Mouse (Mus musculus) liver, postnatal 0 days (tissue): ENCODE data around the gene Rgs9. TPM values are rescaled to one million over a fixed set of nuclear protein-coding genes. Genes with fewer than 3 reads are reported as not detected.
A peak's percentile ranks its signal among the peaks of the same experiment; 100 is the strongest.
"Not testable (repeated sequence)": the region's sequence is repeated elsewhere in the genome, so short reads cannot be mapped to it uniquely, and the experiment has no call there.

Experiments used
- ATAC-seq: fragments of 200-750 bp; cut with Nextera tagmentation; 2 replicates; pipeline ENCODE4 v1.8.0; 2017; ENCODE audit warnings: mild to moderate bottlenecking, moderate library complexity
- DNase-seq: peaks from one replicate; pipeline ENCODE4 v3.0.0-alpha.2; 2016
- H3K27ac ChIP-seq: fragments of 300-500 bp; sonication (generic); 2 replicates; pipeline ENCODE4 v1.5.1; 2014; ENCODE audit warnings: antibody characterized with exemption, moderate library complexity, mild to moderate bottlenecking, low read depth
- H3K27me3 ChIP-seq: fragments of 300-500 bp; sonication (generic); 2 replicates; pipeline ENCODE4 v1.6.1; 2014; ENCODE audit warnings: low read length, control low read depth, mixed read lengths; ENCODE audit not compliant: insufficient read depth
- H3K36me3 ChIP-seq: fragments of 300-500 bp; sonication (generic); replicated peaks from 2 replicates; pipeline ENCODE4 v1.6.1; 2014; ENCODE audit warnings: mild to moderate bottlenecking, control low read depth, low read length, moderate library complexity, mixed read lengths; ENCODE audit not compliant: insufficient read depth
- H3K4me1 ChIP-seq: fragments of 300-500 bp; sonication (generic); 2 replicates; pipeline ENCODE4 v1.6.1; 2014; ENCODE audit warnings: antibody characterized with exemption, mild to moderate bottlenecking, control low read depth; ENCODE audit not compliant: insufficient read depth
- H3K4me2 ChIP-seq: fragments of 300-500 bp; sonication (generic); 2 replicates; pipeline ENCODE4 v1.6.1; 2014; ENCODE audit warnings: low read depth, mild to moderate bottlenecking, low read length, moderate library complexity, mixed read lengths
- H3K4me3 ChIP-seq: fragments of 300-500 bp; sonication (generic); 2 replicates; pipeline ENCODE4 v1.5.1; 2014; ENCODE audit warnings: low read depth, low read length
- H3K9ac ChIP-seq: fragments of 300-500 bp; sonication (generic); replicated peaks from 2 replicates; pipeline ENCODE4 v1.6.1; 2014; ENCODE audit warnings: mild to moderate bottlenecking, moderate library complexity
- H3K9me3 ChIP-seq: fragments of 300-500 bp; sonication (generic); 2 replicates; pipeline ENCODE4 v1.6.1; 2016; ENCODE audit warnings: mild to moderate bottlenecking, control low read depth, low read length, mixed read lengths
- CTCF ChIP-seq: sonication (generic); IDR thresholded peaks from 2 replicates; pipeline ENCODE4 v1.5.1; 2016; ENCODE audit warnings: antibody characterized with exemption, low read depth
- EP300 ChIP-seq: IDR thresholded peaks from 2 replicates; pipeline ENCODE4 v1.6.1; 2016; ENCODE audit warnings: antibody characterized with exemption, low read depth, mild to moderate bottlenecking
- WGBS: fragments of 180-500 bp; shearing (Covaris S2); extraction: QIAGEN DNeasy Blood & Tissue Kit; methylation state at CpG from one replicate; pipeline ENCODE4 v1.1.7; 2014; ENCODE audit not compliant: insufficient replicate concordance; 5-methylcytosine and 5-hydroxymethylcytosine counted together
- polyA plus RNA-seq: library from polyadenylated mRNA; unstranded; fragments of >200 nt; fragmentation: Nextera tagmentation; extraction: Ambion mirVana; gene quantifications from 2 replicates; pipeline ENCODE4 v1.2.1, GENCODE M21; 2015

The Rgs9 gene
- 0.11 TPM in 1 of 2 replicates, not detected in the other for polyA plus RNA-seq

GRCm38 (mm10) chr11:109297710-109298375 is at the start of gene Rgs9:
Rgs9 (minus strand) TSS chr11:109298129.
- no peak within 1 kb of the TSS for H3K27ac ChIP-seq
- H3K4me1 ChIP-seq: peaks cover 5% of the 10 kb centered on the region
- no peak within 1 kb of the TSS for H3K9ac ChIP-seq
- H3K4me3 ChIP-seq: peak within 1 kb of the TSS; percentile 36
- H3K27me3 ChIP-seq: peaks cover 9% of the 10 kb centered on the region; the same call in 1 of the 2 replicates
- DNase-seq (peak; percentile 92), ATAC-seq (peak; percentile 94)
- TF ChIP-seq EP300 (no peak), CTCF (peak; percentile 96)
- no peaks in the 10 kb centered on the region for H3K36me3 ChIP-seq
- 10% methylated on average over 31 of the region's 37 CpGs for WGBS
- H3K4me2 ChIP-seq: peak within 1 kb of the TSS; percentile 72
- no peaks in the 10 kb centered on the region for H3K9me3 ChIP-seq

- Histone ChIP-seq H3K4me1 (peaks cover 24% of the 10 kb centered on the region), H3K9me3 (no peaks in the 10 kb centered on the region), H3K27me3 (no peaks in the 10 kb centered on the region), H3K4me2 (peak overlapping the region; percentile 42), H3K4me3 (no peak overlapping the region), H3K36me3 (no peaks in the 10 kb centered on the region), H3K27ac (peak overlapping the region; percentile 31), H3K9ac (no peak overlapping the region)
- 12% methylated on average over 10 of the region's 10 CpGs for WGBS
- TF ChIP-seq CTCF: no peak
- peak; percentile 56 for TF ChIP-seq EP300
- DNase-seq: peak; percentile 84
- ATAC-seq: peak; percentile 81
Observed at GRCm38 (mm10) chr11:109347242-109347959, 49.5 kb upstream of the Rgs9 start.

DNA sequence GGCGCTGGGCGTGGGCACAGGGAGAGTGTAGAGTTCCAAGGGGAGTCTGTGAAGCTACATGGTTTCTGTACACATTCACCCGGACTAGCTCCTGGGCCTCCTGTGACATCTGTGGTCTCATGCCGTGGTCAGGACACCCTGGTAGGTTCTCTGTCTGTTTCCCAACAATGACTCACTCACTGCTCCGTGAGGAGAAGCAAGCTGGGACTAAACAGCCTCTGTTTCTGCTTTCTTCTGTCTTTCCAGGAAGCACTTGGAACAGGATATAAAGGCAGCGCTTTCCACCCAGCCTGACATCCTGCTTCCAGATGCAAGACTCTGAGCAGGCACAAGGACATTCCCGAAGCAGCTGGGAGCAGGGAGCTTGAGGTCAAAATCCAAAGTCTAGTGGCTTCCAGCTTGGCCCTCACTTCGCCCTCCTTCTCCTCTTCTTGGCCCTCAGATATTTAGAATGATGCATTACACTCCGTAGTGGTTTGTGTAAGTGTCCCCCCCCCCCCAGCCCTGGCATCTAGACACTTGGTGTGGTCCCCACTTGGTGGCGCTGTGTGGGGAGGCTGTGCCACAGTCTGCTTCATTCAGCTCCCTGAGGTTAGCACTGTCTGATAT is 46.2 kb upstream of the Rgs9 start:
- no peaks in the 10 kb centered on the region for H3K9me3 ChIP-seq
- H3K4me2 ChIP-seq: no peak overlapping the region
- no peaks in the 10 kb centered on the region for H3K36me3 ChIP-seq
- H3K4me1 ChIP-seq: peaks cover 32% of the 10 kb centered on the region
- WGBS: 30% methylated on average over 10 of the region's 10 CpGs
- H3K27me3 ChIP-seq: no peaks in the 10 kb centered on the region
- DNase-seq: peak; percentile 66
- TF ChIP-seq EP300 (0 out of 2 replicates have a peak, but pooled peaks have one; percentile 24), CTCF (peak; percentile 60)
- H3K27ac ChIP-seq: 0 out of 2 replicates have a peak overlapping the region, but pooled peaks have one; percentile 44
- H3K9ac ChIP-seq: no peak overlapping the region
- H3K4me3 ChIP-seq: no peak overlapping the region
- ATAC-seq: peak; percentile 26; the same call in 1 of the 2 replicates

- TF ChIP-seq CTCF (no peak), EP300 (no peak)
- Histone ChIP-seq H3K9ac (no peak overlapping the region), H3K27ac (0 out of 2 replicates have a peak overlapping the region, but pooled peaks have one; percentile 44), H3K36me3 (no peaks in the 10 kb centered on the region), H3K9me3 (no peaks in the 10 kb centered on the region), H3K4me2 (no peak overlapping the region), H3K4me3 (no peak overlapping the region), H3K4me1 (peaks cover 32% of the 10 kb centered on the region), H3K27me3 (no peaks in the 10 kb centered on the region)
- no peak for ATAC-seq
- WGBS: 54% methylated on average over 7 of the region's 7 CpGs
- no peak for DNase-seq
Observed at GRCm38 (mm10) chr11:109343558-109343957, 45.6 kb upstream of the Rgs9 start.

GRCm38 (mm10) chr11:109342666-109343065 is 44.7 kb upstream of the Rgs9 start:
- not testable (repeated sequence) for H3K4me3 ChIP-seq, H3K27me3 ChIP-seq, H3K36me3 ChIP-seq, DNase-seq, H3K9ac ChIP-seq, H3K9me3 ChIP-seq, H3K4me2 ChIP-seq, ATAC-seq, H3K27ac ChIP-seq
- 77% methylated on average over 4 of the region's 4 CpGs for WGBS
- H3K4me1 ChIP-seq: peaks cover 23% of the 10 kb centered on the region

DNA sequence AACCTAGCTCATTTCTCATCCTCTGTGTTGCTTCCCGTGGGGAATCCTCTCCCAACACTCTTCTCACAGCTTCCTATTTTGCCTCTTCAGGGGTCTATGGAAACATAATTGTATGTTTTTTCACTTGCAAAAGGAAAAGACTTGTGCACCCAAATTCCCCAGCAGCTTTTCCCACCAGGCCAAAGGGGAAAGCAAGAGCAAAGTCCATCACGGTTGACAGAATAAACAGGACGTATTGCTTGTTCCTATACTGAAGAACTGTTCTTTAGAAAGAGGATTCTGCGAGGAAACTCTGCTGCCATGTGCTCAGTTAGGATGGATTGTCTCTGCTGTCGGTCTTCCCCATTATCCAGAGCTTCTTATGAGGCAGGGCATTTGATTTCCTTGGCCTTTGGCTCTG is 42.6 kb upstream of the Rgs9 start:
- H3K9ac ChIP-seq: no peak overlapping the region
- TF ChIP-seq CTCF: no peak
- TF ChIP-seq EP300: no peak
- 49% methylated on average over 5 of the region's 5 CpGs for WGBS
- H3K4me3 ChIP-seq: no peak overlapping the region
- DNase-seq (no peak), ATAC-seq (no peak)
- H3K36me3 ChIP-seq: no peaks in the 10 kb centered on the region
- H3K9me3 ChIP-seq: no peaks in the 10 kb centered on the region
- peaks cover 12% of the 10 kb centered on the region for H3K4me1 ChIP-seq
- no peaks in the 10 kb centered on the region for H3K27me3 ChIP-seq
- no peak overlapping the region for H3K4me2 ChIP-seq
- H3K27ac ChIP-seq: 0 out of 2 replicates have a peak overlapping the region, but pooled peaks have one; percentile 40
